12 mouse cellular contexts compared by ENCODE assay signal in genomic region chr12:98283487-98283860, GRCm38 (mm10). TPM values are rescaled to one million over a fixed set of nuclear protein-coding genes. Genes with fewer than 3 reads are reported as not detected.
DNase-seq lines count a peak whose midpoint lies in the region; ATAC-seq and TF ChIP-seq lines count a peak whose summit lies in the region.
"Had no signal": no experiment of that assay in that cellular context is flagged by ENCODE, and none has a peak within 500 bp of the region (broad histone marks: within the 10 kb centered on the region; RNA-seq: fewer than 3 reads in every experiment).

No protein-coding gene starts in this region.

- H3K27me3 ChIP-seq in heart, embryonic 16.5 days (ENCODE audit: control insufficient read depth, insufficient read depth, low read length): no peaks in the 10 kb centered on the region
- no peaks in the 10 kb centered on the region for H3K27me3 ChIP-seq in Patski
- H3K27me3 ChIP-seq in liver, embryonic 15.5 days: no peaks in the 10 kb centered on the region
- H3K27me3 ChIP-seq: hindbrain, embryonic 15.5 days; limb, embryonic 12.5 days had no signal

- DNase-seq in heart, postnatal 25 days (ENCODE audit: low spot score): no peak
- DNase-seq in 3T3-L1 (ENCODE audit: low read depth, low spot score) (peak; percentile 99), Patski (ENCODE audit: low read depth, low spot score) (peak; percentile 83)
- DNase-seq in urinary bladder, postnatal 4 days (ENCODE audit: low spot score in 2 of 2): no peak
- DNase-seq in adrenal gland, adult 18-20 months (ENCODE audit: low spot score in 2 of 2): no peak
- DNase-seq in right cerebral cortex, postnatal 25 days: no peak

- no peaks in the 10 kb centered on the region for H3K36me3 ChIP-seq in heart, embryonic 16.5 days (ENCODE audit: control insufficient read depth, insufficient read depth)
- H3K36me3 ChIP-seq in liver, embryonic 15.5 days (replicated peaks): no peaks in the 10 kb centered on the region
- H3K36me3 ChIP-seq: hindbrain, embryonic 15.5 days; limb, embryonic 12.5 days had no signal

- POLR2A ChIA-PET in Patski (lab: Charles Lee): no interaction called here

- in situ Hi-C loops in Patski (cut with MboI; ENCODE audit: low pct_unique_long_range_greater_than_20kb): loop anchor here (5.0 kb wide), 2 partner anchors 64 to 169 kb away; no protein-coding TSS in a partner anchor

- peak overlapping the region; percentile 30; the same call in 1 of the 2 replicates for H3K4me2 ChIP-seq in heart, embryonic 16.5 days (ENCODE audit: low read depth, low read length)
- no peak overlapping the region for H3K4me2 ChIP-seq in liver, embryonic 15.5 days
- H3K4me2 ChIP-seq: hindbrain, embryonic 15.5 days; limb, embryonic 12.5 days had no signal

- TF ChIP-seq CTCF in Patski (IDR thresholded peaks at IDR 0.05): peak; percentile 62

- intact Hi-C loops in heart, postnatal 25 days (cut with DNase I): loop anchor here (5.0 kb wide), 2 partner anchors 39 to 71 kb away; no protein-coding TSS in a partner anchor

- no peak overlapping the region for H3K4me3 ChIP-seq in heart, embryonic 16.5 days (ENCODE audit: low read length)
- no peak overlapping the region for H3K4me3 ChIP-seq in liver, embryonic 15.5 days (replicated peaks)
- H3K4me3 ChIP-seq: hindbrain, embryonic 15.5 days; limb, embryonic 12.5 days had no signal

- ATAC-seq in heart, embryonic 16.5 days (replicated peaks; ENCODE audit: extremely low read depth, insufficient read depth, low FRiP score): no peak
- peak; percentile 98 for ATAC-seq in Patski
- ATAC-seq in liver, embryonic 15.5 days (ENCODE audit: insufficient read depth): peak; percentile 42; the same call in 1 of the 2 replicates
- ATAC-seq: midbrain, embryonic 16.5 days had no signal

- H3K27ac ChIP-seq in heart, embryonic 16.5 days (ENCODE audit: low read length): peak overlapping the region; percentile 35; the same call in 1 of the 2 replicates
- H3K27ac ChIP-seq in liver, embryonic 15.5 days (replicated peaks): no peak overlapping the region
- H3K27ac ChIP-seq: hindbrain, embryonic 15.5 days; limb, embryonic 12.5 days had no signal

- CTCF ChIA-PET in Patski (lab: Charles Lee): interaction anchor here (0.7 to 4.5 kb wide), 7 partner anchors 10 to 198 kb away, joined by 3 to 36 read pairs (median 4); no protein-coding TSS in a partner anchor

- no peak overlapping the region for H3K9ac ChIP-seq in heart, embryonic 16.5 days (ENCODE audit: low read length)
- no peak overlapping the region for H3K9ac ChIP-seq in liver, embryonic 15.5 days
- H3K9ac ChIP-seq: hindbrain, embryonic 15.5 days; limb, embryonic 12.5 days had no signal

- H3K9me3 ChIP-seq in heart, embryonic 16.5 days (replicated peaks; ENCODE audit: control insufficient read depth, low read length): no peaks in the 10 kb centered on the region
- no peaks in the 10 kb centered on the region for H3K9me3 ChIP-seq in liver, embryonic 15.5 days (replicated peaks)
- H3K9me3 ChIP-seq: G1E; hindbrain, embryonic 15.5 days; limb, embryonic 12.5 days had no signal

- WGBS in heart, embryonic 16.5 days: 26% methylated on average over 3 of the region's 3 CpGs
- 42% methylated on average over 3 of the region's 3 CpGs for WGBS in liver, embryonic 15.5 days (ENCODE audit: insufficient replicate concordance)

- H3K4me1 ChIP-seq in heart, embryonic 16.5 days (ENCODE audit: control insufficient read depth, insufficient read depth, low read length): peaks cover 7% of the 10 kb centered on the region
- H3K4me1 ChIP-seq in liver, embryonic 15.5 days (replicated peaks): no peaks in the 10 kb centered on the region
- H3K4me1 ChIP-seq: hindbrain, embryonic 15.5 days; limb, embryonic 12.5 days had no signal

RNA-seq across cellular contexts. Expression of gene Gpr65, which starts 15.0 kb away (rescaled TPM):
- 2.5 and 3.9 TPM in 2 replicates for polyA plus RNA-seq in heart, embryonic 16.5 days (2015; fragmentation: Nextera tagmentation; extraction: Ambion mirVana)
- total RNA-seq in heart, postnatal 25 days (2021): under 1 TPM; 0.68 to 0.73 TPM
- not detected for polyA plus RNA-seq in Patski (2021)
- 2.7 and 3.3 TPM in 2 replicates for polyA plus RNA-seq in liver, embryonic 15.5 days (2015; fragmentation: Nextera tagmentation; extraction: Ambion mirVana)
- total RNA-seq in adrenal gland, adult 18-20 months (2021): 1 to 10 TPM; 1.9 to 2.4 TPM

RNA-seq across cellular contexts. Expression of gene Galc, which starts 24.2 kb away (rescaled TPM):
- polyA plus RNA-seq in heart, embryonic 16.5 days (2015; fragmentation: Nextera tagmentation; extraction: Ambion mirVana): 5.4 and 6.4 TPM in 2 replicates
- 1 to 10 TPM; 6.8 to 8.0 TPM for total RNA-seq in heart, postnatal 25 days (2021)
- polyA plus RNA-seq in Patski (2021): 60.4 TPM
- polyA plus RNA-seq in liver, embryonic 15.5 days (2015; fragmentation: Nextera tagmentation; extraction: Ambion mirVana): 2.2 and 2.6 TPM in 2 replicates
- total RNA-seq in adrenal gland, adult 18-20 months (2021): 10 to 100 TPM; 13.4 to 15.9 TPM

Comparison
In these comparisons a context has a peak if more than half of its experiments do, and no peak if none do; other contexts are left out.
1. DNase-seq: peak in 3T3-L1 (single experiment) and Patski (single experiment); none in heart, postnatal 25 days (single experiment), urinary bladder, postnatal 4 days (0 of 2), adrenal gland, adult 18-20 months (0 of 2) and right cerebral cortex, postnatal 25 days (single experiment).